Mouse (Mus musculus) olfactory bulb, adult 2 months (tissue): Measurements from ENCODE around the gene Slc25a5.

Experiments
- CTCF ChIP-seq: fragments of 200-500 bp; IDR thresholded peaks from 2 replicates; pipeline ENCODE4 v1.5.1; 2012; ENCODE audit warnings: low read depth, mild to moderate bottlenecking, low read length, moderate library complexity; ENCODE audit not compliant: insufficient read depth
- POLR2A ChIP-seq: fragments of 200-500 bp; IDR thresholded peaks from 2 replicates; pipeline ENCODE4 v1.6.1; 2012; ENCODE audit warnings: mild to moderate bottlenecking, low read depth, low read length, moderate library complexity; ENCODE audit not compliant: insufficient read depth

GRCm38 (mm10) chrX:36795424-36796162 lies at the start of gene Slc25a5:
- TF ChIP-seq CTCF (no peak), POLR2A (peak; percentile 72; the same call in 1 of the 2 replicates)
